Mouse (Mus musculus): Measurements from ENCODE around the gene Gcnt7. TPM values are rescaled to one million over a fixed set of nuclear protein-coding genes. Genes with fewer than 3 reads are reported as not detected.
A peak's percentile ranks its signal among the peaks of the same experiment; 100 is the strongest.

Gene Gcnt7
- polyA plus RNA-seq (2012; rRNA removed) = not detected in 2 replicates

DNA sequence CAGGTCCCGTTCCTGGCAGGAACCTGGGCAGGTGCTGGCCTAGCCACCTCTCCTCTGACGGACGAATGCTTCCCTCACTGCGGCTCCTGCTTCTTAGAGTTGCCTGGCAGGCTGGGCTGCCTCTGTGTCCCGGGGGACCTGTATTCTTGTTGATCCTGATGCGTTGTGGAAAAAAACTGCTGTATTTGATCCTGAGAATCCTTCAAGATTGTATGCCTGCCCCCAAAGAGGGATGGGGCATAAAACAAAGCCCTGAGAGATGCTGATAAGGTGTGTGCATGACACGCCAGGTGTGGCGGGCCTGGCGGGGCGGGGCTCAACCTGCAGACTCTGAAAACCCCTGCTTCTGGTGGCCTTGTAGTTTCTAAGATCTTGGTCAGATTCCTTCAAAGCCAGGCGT, at the start of gene Gcnt7:
Gene Gcnt7 (minus strand): TSS at position 101 of the 400 bp plus-strand sequence.
- no peak for DNase-seq (ENCODE audit: low read depth, low spot score)
- whole genome bisulfite sequencing = 71% methylated on average over 11 of the region's 11 CpGs

DNA sequence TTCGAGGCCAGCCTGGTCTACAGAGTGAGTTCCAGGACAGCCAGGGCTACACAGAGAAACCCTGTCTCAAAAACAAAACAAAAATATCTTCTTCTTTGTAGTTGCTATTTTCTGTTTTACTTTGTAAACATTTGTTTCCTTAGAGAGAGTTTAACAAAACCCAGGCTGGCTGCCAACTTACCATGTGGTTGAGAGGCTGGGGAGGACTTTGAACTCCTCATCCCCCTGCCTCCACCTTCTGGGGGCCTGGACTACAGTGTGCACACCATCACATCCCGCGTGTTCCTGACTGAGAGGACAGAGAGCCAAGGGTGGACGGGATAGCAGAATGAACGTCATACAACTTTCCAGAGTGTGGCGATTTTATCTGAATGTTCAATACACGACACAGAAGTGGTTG, 47.7 kb upstream of the Gcnt7 start:
- no peak for DNase-seq (ENCODE audit: low read depth, low spot score)
- WGBS = 60% methylated on average over 7 of the region's 7 CpGs

DNA sequence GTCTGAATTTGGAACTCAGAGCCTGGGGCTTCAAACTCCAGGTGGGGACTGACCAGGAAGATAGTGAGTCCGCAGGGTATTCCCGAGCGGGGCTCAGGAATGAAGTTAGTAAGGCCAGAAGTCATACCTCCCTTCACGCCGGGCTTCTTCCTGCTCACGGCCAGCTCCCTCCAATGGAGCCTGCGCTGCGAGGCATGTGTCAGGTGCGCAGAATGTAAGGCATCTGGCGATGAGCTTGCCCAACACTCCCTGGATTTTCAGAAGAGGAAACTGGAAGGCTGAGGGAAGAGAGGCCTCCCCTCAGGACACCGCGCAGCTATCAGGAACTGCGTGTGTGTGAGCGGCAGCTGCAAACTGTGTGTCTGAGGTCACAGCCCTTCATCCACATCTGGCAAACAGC, 43.8 kb upstream of the Gcnt7 start:
- DNase-seq (ENCODE audit: low read depth, low spot score) = no peak
- WGBS = 64% methylated on average over 14 of the region's 14 CpGs

DNA sequence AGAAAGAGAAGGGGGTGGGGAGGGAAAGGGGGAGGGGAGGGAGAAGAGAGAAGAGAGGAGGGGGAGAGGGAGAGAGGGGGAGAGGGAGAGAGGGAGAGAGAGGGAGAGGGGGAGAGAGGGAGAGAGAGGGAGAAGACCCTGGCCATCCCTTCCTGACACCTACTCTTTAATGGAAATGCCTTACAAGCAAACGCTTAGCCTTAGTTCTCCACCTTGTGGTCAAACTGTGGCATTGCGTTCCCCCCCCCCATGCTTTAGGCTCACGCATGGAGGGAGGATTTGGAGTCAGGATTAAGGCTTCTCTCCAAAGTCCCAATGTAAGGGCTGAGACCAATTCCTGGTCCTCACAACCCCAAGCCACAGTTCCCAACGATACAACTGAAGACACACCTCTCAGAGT, 42.9 kb upstream of the Gcnt7 start:
- no peak for DNase-seq (ENCODE audit: low read depth, low spot score)
- WGBS = 5% methylated on average over 4 of the region's 4 CpGs

DNA sequence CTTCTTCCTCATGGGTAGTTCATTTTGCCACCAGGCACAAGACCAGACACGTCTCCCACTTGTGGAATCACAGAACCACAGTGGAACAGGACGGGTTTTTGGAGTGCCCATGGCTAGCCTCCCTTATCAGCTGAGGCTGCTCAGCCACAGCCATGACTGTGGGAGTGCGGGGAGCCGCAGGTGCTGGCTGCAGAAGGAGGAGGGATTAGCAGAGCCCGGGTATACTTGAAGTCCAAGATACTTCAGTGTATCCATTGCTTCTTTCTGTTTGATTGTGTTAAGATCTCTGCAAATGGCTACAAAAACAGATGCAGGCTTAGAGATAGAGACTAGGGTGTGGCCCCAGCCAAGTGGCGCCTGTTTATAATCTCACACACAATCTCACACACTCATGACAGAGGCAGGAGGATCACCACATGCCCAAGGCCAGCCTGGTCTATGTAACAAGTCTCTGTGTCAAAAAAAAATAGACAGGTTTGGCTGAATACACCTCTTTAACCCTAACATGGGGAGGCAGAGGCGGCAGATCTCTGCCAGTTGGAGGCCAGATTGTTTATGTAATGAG, 42.4 kb upstream of the Gcnt7 start:
- WGBS = 35% methylated on average over 7 of the region's 7 CpGs
- DNase-seq (ENCODE audit: low read depth, low spot score) = no peak

DNA sequence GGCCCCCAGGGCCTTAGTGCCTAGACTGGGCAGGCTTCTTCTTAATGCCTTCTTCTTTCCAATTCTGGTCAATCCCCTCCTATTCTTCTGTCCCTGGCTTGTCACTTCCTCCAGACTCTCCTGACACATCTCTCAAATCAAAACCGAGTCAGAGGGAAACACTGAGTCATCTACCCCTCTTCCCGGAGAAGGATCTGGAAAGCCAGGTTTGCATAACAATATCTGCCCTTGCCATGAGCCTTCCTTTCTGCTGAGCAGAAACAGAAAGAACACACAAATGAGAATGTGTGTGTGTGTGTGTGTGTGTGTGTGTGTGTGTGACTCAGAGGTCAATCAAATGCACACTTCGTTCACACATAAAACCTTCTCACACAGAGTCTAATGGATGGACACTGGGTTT, 40.4 kb upstream of the Gcnt7 start:
- no peak for DNase-seq (ENCODE audit: low read depth, low spot score)
- 37% methylated on average over 3 of the region's 3 CpGs for WGBS

DNA sequence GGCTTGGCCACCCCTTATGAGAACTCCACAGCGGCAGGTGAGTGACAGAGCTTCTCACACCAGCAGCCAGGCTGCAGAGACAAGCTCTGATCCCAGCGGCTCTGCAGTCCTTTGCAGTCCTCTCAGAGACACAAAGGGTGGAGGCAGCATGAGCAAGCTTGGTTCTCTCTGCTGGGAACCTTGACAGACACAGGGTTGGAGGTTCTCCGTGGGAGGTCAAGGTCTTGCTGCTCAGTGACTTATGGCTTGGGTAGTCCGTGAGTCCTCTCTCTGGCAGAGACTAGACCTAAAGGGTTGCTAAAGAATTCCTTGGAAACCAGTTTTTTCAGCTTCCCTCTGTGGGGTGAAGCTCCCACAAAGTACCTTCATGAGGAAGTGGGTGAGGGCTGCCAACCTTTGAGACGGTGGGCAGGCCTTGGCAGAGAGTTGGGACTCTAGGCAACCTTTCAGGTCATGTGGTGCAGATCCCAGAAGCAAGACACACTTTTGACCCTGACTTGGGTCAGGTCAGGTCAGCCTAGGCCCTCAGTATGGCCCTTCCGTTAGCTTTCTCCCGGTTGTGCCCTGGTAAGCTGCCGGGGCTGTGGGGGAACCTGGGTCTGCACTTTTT, 38.4 kb upstream of the Gcnt7 start:
- DNase-seq (ENCODE audit: low read depth, low spot score) = no peak
- 67% methylated on average over 8 of the region's 8 CpGs for WGBS

DNA sequence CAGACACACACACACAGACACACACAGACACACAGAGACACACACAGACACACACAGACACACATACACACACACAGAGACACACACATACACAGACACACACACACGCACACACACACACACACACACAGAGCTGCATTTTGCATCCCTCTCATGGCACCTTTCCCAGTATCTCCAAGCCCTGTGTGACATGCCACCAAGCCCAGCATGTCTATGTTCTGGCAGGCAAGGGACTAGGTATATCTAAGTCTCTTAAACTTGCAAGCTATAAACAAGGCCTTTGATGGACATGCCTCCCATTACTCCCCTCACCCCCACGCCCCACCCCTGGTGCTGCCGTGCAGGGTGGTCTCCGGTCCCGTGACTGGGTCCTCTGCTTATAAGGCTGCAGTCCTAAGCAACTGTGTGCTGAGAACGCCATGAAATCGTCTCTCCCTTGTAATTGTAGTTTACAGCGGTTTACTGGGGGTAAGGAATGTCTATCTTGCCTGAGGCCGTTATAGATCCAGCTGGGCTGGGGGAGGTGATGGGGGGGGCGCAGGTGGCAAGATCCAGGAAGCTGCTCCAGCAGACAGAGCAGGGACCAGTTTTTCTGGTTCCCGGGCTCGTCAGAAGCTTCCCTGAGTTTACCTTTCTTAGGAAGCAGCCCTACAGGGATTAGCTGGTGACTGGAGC, 26.4 kb upstream of the Gcnt7 start:
- no peak for DNase-seq (ENCODE audit: low read depth, low spot score)
- WGBS = 17% methylated on average over 12 of the region's 12 CpGs

DNA sequence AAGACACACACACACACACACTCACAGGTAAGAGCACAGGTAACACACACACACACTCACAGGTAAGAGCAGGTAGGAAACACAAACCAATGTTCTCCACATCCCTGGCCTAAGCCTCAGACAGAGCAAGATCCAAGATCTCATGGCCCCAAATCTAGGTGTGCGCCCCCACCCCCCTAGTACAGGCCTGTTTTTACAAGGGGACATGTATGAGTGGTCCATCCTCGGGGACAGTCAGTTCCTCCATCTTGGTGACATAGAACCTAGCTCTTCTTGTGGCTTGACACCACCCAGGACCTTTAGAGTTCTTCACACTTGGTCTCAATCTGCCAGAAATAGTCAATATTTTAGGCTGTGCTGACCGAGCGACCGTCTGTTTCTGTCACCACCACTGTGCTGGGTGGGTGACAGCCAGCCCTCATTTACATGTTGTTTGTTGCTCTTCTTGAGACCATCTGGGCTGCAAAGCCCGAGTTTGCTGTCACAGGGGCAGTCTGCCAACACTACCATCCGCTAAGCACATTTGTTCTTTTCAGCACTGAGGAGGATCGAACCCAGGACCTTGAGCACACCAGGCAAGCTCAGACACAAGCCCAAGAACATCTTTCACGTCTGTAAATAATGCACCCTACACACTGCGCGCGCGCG, 25.5 kb upstream of the Gcnt7 start:
- 83% methylated on average over 14 of the region's 14 CpGs for WGBS

DNA sequence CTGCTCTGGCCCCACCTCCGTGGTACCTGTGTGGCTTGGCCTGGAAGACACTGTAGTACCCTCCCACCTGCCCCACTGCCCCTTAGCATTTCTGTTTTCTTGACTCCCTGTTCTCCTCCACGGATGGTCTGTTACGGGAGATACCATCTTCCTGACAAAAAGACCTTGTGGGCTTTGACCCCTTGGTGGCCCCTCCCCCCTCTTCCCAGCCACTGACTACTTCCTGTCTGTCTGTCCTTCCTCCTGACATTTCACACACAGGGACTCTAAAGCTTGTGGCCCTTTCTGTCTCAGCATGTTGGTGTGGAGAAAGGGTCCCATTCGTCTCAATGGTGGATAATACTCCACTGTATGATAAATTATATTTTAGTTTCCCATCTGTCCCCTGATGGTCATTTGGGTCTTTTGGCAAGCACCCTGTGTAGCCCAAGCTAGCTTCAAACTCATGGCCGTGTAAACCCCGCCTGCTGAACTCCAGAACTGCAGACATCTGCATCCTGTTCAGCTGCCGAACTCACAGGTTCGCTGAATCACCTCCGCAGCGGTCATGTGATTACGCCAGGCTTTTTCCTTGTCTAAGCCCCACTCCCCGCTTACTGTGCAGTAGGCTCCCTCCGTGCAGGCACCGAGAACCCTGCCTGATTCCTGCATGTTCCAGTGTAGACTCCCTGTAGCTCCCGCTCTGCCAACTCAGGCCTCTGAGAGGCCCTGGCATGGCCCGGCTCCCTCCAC, 23.4 kb upstream of the Gcnt7 start:
- DNase-seq (ENCODE audit: low read depth, low spot score) = no peak
- WGBS = 73% methylated on average over 16 of the region's 16 CpGs

More for the DNA sequence above, 25.5 kb upstream of the Gcnt7 start:
- no peak for DNase-seq (ENCODE audit: low read depth, low spot score)

DNA sequence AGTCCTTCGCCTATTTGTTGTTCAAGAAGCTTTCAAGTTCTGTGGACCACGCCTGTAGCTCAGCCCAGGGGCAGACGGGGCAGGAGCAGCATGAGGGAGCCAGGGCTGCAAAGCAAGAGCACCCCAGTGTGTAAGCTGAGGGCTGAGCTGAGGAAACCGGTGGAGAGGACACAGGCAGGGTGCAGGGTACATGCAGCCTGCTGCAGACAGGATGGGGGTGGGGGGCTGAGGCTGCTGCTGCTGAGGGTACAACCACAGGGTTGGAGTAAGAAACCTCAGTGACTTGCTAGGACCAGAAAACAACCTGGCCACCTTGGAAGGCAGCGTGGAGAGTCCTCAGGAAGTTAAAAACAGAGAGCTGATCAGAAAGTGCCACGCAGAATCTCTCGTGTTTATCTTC, 21.9 kb upstream of the Gcnt7 start:
- no peak for DNase-seq (ENCODE audit: low read depth, low spot score)

DNA sequence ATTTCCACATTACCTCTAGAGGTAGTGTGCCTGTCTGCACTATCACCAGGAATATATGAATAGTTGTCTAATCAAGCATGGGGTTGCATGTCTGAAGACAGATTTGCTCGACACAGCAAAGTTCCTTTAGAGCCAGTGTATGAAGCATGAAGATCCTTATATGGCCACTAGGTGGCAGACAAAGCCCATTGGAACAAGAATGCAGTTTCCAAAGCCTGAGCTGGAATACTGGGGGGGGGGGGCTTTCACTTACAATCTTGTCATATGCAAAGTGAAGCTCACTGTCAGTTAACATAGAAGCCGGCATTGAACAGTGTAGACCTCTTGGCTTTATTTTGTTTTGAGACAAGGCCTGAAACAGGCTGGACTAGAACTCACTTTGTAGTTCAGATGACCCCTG, 19.5 kb upstream of the Gcnt7 start:
- peak; percentile 8 for DNase-seq (ENCODE audit: low read depth, low spot score)
- 5% methylated on average over 2 of the region's 2 CpGs for WGBS

More for the DNA sequence above, 21.9 kb upstream of the Gcnt7 start:
- WGBS = 50% methylated on average over 7 of the region's 7 CpGs

DNA sequence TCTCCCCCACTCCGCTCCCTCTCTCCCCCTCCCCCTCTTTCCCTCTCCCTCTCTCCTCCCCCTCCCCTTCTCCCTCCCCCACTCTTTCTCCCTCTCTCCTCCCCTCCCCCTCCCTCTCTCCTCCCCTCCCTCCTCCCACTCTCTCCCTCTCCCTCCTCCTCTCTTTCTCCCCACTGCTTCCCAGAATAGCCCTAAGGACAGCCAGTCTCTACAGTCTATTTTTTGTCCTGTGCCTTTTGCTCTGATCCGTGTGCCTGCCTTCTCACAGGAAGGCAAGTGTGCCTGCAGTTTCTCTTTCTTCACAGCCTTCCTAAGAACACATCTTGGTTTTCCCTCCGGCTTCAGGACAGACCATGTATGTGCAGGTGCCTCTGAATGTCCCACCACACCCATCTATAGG, 19.0 kb upstream of the Gcnt7 start:
- DNase-seq (ENCODE audit: low read depth, low spot score) = no peak
- 39% methylated on average over 3 of the region's 3 CpGs for WGBS

DNA sequence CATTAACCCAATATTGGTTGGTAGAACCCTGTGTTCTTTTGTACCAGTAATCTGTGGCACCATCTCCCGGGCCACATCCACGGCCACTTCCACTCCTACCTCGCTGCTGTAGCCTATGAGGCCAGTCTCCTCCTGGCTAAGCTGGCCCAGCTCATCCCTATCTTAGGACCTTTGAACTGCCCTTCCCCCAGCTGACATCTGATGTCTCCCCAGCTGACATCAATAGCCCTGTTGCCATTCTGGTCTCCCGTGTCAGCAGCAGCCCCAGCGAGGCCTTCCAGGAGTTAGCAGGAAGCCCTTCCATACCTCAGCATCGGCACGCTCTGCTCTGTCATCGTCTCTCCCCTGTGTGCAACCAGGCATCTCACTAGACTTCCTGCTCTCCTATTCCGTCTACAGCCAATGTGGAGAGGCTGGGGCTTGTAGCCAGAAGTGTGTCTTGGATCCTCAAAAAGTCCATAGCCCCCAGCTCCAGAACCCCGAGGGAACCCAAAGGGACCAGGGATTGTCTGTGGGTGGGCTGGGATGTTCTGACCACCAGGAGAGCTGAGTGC, 18.4 kb upstream of the Gcnt7 start:
- no peak for DNase-seq (ENCODE audit: low read depth, low spot score)
- WGBS = 23% methylated on average over 10 of the region's 10 CpGs

DNA sequence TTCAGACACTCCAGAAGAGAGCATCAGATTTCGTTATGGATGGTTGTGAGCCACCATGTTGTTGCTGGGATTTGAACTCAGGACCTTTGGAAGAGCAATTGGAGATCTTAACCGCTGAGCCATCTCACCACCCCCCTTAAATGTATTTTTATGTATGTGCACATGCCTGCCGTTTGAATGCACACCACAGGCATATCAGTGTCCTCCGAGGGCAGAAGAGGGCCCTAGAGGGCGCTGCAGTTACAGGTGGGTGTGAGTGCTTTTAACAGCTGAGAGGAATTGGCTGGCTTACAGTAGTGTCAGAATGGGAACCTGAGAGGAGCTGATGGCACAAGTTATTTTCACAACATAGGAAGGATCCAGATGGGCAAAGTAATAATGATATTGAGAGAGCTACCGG, 16.6 kb upstream of the Gcnt7 start:
- WGBS = 29% methylated on average over 6 of the region's 6 CpGs
- DNase-seq (ENCODE audit: low read depth, low spot score) = no peak

DNA sequence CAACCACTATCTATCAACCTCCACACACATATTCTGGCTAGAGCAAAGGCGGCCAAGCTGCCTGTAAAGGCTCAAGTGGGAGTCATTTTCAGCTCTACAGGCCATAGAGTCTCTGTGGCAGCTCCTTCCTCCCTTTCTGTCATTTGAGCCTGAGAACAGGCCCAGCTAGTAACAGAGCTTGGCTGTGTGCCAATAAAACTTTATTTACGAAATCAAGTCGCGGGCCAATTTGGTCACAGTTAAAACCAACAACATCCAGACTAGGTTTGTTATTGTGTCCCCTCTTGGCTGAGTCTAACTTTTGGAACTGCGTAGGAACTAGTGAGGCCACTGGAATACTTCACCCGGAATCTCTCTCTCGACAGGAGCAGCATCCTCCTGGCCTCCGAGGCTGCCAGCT, 15.2 kb upstream of the Gcnt7 start:
- WGBS = 34% methylated on average over 8 of the region's 8 CpGs
- DNase-seq (ENCODE audit: low read depth, low spot score) = no peak

DNA sequence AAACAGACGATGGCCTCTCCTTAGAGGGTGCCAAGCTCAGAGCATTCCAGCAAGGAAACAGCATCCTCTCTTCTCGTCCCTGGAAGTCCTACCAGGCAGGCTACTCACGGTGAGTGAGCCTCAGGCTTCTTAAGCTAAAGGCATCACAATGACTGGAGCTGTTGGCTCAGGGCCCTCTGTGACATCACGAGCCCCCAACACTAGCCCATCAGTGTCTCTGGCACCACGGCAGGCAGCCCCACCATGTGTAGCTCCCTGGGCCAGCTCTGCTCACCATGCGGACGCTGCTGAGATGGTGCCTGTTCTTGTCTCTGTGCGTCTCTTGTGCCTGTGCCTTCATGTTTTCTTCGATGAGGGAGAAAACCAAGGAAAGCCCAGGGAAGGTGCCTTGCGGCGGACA, 13.9 kb upstream of the Gcnt7 start, which contains the start of gene Fam209:
Gene Fam209 (plus strand): TSS at position 203 of the 400 bp plus-strand sequence.
- WGBS = 88% methylated on average over 11 of the region's 11 CpGs
- no peak for DNase-seq (ENCODE audit: low read depth, low spot score)

DNA sequence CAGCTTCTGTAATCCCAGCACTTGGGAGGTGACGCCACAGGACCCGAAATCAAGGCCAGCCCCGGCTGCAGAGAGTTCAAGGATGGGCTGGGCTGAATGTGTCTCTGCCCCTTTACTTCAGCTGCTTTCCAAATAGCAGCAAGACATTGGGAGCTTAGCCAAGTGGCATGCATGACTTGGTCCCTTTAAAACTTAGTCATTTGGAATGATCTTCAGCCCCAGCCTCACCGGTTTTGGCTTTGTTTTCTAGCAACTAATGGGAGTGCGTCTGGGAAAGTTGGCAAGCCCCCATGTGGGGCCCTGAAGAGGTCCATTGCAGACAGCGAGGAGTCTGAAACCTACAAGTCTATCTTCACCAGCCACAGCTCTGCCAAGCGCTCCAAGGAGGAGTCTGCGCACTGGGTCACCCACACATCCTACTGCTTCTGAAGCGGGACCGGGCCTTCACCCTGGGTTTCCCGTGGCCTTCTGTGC, 10.0 kb upstream of the Gcnt7 start:
- WGBS = 79% methylated on average over 11 of the region's 11 CpGs
- DNase-seq (ENCODE audit: low read depth, low spot score) = no peak

DNA sequence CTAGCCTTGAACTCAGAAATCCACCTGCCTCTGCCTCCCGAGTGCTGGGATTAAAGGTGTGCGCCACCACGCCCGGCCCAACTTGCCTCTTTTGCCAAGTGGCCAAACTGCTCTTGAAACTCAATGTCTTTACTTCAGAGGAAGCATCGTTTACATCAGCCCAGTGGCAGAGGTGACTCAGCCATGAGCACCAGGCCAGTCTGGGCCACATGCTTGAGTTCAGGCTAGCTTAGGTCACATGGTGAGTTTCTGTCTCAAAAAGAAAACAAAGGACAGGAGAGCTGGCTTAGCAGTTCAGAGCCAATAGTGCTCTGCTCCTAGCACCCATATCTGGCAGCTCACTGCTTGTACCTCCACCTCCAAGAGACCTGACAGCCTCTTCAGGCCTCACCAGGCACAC, 8.8 kb upstream of the Gcnt7 start:
- DNase-seq (ENCODE audit: low read depth, low spot score) = no peak
- 82% methylated on average over 5 of the region's 5 CpGs for WGBS
